Mouse (Mus musculus): ENCODE results near the gene Timm50. TPM values are rescaled to one million over a fixed set of nuclear protein-coding genes. Genes with fewer than 3 reads are reported as not detected.
A peak's percentile ranks its signal among the peaks of the same experiment; 100 is the strongest.

The Timm50 gene
- polyA plus RNA-seq, 1 experiment = 153 TPM

DNA sequence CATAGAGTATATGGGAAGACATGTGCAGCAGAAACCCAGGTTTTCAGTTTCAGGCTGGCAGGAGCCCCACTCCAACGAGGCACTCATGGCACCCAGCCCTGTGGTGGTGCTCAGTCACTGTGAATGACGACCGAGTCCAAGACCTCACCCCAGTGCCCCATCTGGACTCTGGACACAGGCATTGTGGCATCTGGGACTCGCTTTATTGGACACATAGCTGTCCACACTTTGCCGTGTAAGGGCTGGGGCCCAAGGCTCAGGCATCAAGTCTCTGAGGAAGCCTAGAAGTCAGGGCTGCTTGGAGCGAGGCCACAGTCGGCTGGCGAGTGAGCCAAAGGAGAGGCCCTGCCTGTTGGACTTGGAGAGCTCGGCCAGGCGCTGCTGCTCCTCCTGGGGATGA is 6.2 kb downstream of the Timm50 start:
- no peak for TF ChIP-seq FLI1 (IDR thresholded peaks at IDR 0.05; ENCODE audit: low read length)
- Histone ChIP-seq H3K36me3 (replicated peaks; ENCODE audit: low read length) (peaks cover 63% of the 10 kb centered on the region), H3K9me3 (no peaks in the 10 kb centered on the region), H3K4me1 (peaks cover 31% of the 10 kb centered on the region), H3K4me3 (replicated peaks) (no peak overlapping the region), H3K27me3 (replicated peaks) (peaks cover 19% of the 10 kb centered on the region)

DNA sequence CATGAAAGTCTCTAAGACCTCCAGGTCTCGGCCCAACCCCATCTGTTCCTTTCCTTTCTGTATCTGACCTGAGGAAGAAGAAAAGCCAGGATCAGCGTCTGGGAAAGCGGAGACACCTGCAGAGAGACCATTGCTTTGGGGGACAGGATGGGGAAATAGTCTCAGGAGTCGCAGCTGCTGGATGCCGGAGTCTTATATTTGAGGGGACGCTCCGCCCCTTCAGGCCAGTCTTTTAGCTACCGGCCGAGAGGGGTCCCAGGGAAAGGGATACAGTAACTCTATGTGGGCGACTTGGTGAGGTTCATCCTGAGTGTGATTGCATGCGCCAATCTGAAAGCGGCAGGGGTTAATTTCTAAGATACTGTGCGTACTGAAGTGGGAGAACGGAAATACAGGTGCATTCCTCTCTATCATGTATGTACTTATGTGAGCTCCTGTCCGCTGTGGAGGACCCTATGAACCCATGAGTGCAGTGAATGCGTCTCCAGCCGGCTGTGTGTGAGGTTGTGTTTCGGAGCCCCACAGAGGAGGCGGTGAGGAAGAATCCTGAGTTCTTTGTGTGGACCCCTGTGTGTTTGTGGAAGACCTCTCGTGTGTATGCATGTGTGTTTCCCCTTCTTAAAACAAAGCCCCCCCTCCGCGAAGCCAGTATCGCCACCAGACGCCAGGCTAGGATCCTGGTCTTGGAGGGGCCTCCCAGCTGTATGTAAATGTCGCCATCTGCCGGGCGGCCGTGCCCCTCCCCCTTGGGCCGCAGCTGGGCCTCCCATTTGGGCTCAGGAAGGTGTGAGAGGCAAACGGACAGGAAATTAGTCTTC is 10.0 kb downstream of the Timm50 start, which contains the start of gene Dll3:
Gene Dll3, minus strand, starts transcription at position 623 of the 818 bp plus-strand sequence.
- Histone ChIP-seq H3K27me3 (replicated peaks) (peaks cover 55% of the 10 kb centered on the region), H3K9me3 (no peaks in the 10 kb centered on the region), H3K36me3 (replicated peaks; ENCODE audit: low read length) (peaks cover 25% of the 10 kb centered on the region), H3K4me1 (peaks cover 29% of the 10 kb centered on the region), H3K4me3 (replicated peaks) (peak within 1 kb of the TSS; percentile 86)
- TF ChIP-seq GATA1 (IDR thresholded peaks at IDR 0.05; ENCODE audit: borderline replicate concordance, low read length) = no peak
- no peak for TF ChIP-seq FLI1 (IDR thresholded peaks at IDR 0.05; ENCODE audit: low read length)

DNA sequence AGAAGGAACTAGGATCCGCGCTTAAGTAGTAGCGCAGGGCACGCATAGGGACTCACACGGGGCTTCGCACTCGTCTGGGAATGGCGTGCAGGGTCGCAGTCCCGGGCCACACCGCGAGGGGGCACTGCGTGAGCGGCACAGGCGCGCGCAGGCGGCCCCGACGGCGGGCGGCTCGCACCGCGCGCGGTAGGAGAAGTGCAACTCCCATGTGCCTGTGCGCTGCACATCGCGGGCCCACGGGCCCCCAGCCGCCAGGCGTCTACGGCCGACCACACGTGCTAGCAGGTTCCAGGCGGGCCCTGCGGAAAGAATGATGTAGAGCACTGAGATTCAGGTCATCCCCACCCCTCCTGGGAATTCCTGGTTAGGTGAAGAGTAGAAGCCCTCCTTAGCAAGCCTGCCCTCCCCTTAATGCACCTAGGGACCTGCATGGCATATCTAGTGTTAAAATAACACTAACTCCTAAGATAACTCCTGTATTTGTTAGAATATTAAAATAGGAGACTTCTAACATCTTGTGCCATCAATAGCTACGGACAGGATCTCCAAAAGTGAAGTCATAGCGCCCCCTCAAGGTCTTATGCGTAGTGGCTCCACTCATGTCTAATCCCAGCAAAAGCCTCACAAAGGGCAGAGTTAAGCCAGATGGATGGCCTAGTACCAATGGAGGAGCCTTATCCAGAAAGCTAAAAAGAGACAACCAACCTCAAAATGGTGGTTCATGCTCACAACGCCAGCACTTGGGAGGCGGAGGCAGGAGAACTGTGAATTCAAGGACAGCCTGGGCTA is 12.8 kb downstream of the Timm50 start:
- H3K36me3 ChIP-seq (replicated peaks; ENCODE audit: low read length) = no peaks in the 10 kb centered on the region
- peaks cover 82% of the 10 kb centered on the region for H3K27me3 ChIP-seq (replicated peaks)
- TF ChIP-seq FLI1 (IDR thresholded peaks at IDR 0.05; ENCODE audit: low read length) = no peak
- no peak for TF ChIP-seq GATA1 (IDR thresholded peaks at IDR 0.05; ENCODE audit: borderline replicate concordance, low read length)
- peak overlapping the region; percentile 64 for H3K4me3 ChIP-seq (replicated peaks)
- H3K4me1 ChIP-seq = peaks cover 38% of the 10 kb centered on the region
- no peaks in the 10 kb centered on the region for H3K9me3 ChIP-seq

DNA sequence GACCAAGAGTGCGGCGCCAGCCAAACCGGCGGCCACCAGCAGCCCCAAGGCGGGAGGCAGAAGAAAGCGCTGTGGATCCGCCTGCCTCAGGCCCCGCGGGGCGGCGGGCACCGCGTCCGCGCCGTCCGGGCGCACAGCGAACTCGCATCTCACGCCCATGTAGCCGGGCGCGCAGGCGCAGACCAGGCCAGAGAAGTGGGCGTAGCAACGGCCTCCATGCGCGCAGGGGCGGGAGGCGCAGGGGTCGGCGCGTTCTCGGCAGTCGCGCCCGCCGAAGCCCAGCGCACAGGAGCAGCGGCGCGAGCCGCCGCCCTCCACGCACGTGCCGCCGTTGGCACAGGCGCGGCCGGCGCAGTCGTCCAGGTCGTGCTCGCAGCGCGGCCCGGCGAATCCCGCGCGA is 17.4 kb downstream of the Timm50 start:
- H3K4me1 ChIP-seq = peaks cover 38% of the 10 kb centered on the region
- H3K4me3 ChIP-seq (replicated peaks) = peak overlapping the region; percentile 90
- H3K27me3 ChIP-seq (replicated peaks) = peaks cover 95% of the 10 kb centered on the region
- no peaks in the 10 kb centered on the region for H3K36me3 ChIP-seq (replicated peaks; ENCODE audit: low read length)
- no peaks in the 10 kb centered on the region for H3K9me3 ChIP-seq
- TF ChIP-seq GATA1 (IDR thresholded peaks at IDR 0.05; ENCODE audit: borderline replicate concordance, low read length) (no peak), FLI1 (IDR thresholded peaks at IDR 0.05; ENCODE audit: low read length) (no peak)

DNA sequence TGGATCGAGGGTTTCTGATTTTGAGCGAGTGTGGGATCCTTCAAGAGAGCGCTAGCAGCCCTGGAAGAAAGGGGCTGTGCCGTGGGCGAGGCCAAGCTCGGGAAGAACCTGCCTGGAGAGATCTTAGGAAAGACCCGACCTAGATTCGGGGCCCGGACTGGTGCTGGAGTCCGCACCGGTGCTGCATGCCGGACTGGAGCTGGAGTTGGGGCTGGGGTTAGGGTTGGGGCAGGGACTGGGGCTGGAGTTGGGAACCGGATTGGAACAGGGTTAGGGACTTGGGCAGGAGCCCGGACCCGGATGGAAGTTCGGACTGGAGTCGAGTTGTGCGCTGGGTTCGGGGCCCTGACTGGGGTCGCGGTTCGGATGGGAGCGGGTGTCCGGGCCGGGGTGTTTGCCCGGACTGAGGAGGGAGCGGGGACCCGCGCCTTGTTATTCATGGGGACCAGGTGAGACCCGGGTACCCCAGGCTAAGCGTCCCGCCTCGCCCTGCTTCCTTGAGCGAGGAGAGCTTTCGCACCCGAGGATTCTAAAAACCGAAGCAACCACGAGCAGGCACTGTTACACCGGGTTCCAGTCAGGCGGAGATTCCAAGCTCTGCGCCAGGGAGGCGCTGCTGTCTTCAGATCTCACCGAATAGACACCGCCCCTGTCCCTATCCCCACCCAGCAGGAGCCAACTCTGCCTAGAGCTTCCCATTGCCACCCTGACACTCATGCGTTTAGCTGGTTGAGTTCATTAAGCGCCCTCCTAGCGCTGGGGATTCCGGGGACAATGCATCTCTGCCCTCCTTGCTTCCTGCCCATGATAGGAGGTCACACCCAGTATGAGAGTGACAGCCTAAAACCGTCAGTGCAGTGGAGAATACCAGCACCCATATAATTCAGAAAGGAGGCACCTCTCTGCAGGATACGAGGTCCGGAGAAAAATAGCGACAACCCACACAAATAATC is 21.0 kb downstream of the Timm50 start, which contains the start of gene Selenov:
Gene Selenov, minus strand, starts transcription at position 549 of the 953 bp plus-strand sequence.
- Histone ChIP-seq H3K27me3 (replicated peaks) (peaks cover 93% of the 10 kb centered on the region), H3K36me3 (replicated peaks; ENCODE audit: low read length) (no peaks in the 10 kb centered on the region), H3K4me1 (peaks cover 38% of the 10 kb centered on the region), H3K4me3 (replicated peaks) (peak within 1 kb of the TSS; percentile 78), H3K9me3 (peaks cover 15% of the 10 kb centered on the region)
- TF ChIP-seq GATA1 (IDR thresholded peaks at IDR 0.05; ENCODE audit: borderline replicate concordance, low read length) = no peak
- no peak for TF ChIP-seq FLI1 (IDR thresholded peaks at IDR 0.05; ENCODE audit: low read length)

DNA sequence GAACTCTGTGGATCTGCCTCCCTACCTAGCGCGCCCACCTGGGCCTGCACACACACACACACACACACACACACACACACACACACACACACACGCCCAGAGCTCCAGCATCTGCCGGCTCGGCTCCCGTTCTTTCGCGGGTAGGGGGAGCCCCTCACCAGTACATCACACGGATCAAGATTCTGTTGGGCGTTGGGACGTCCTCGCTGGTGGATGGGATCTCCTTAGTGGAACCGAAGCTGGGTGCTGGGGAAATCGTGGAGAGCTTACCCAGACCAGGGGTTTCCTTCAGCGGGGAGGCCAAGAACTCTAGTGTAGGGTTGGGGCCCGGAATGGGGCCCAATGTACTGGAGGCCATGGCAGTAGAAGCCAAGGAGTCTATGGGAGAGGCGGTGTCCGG is 21.7 kb downstream of the Timm50 start:
- peaks cover 15% of the 10 kb centered on the region for H3K9me3 ChIP-seq
- peak overlapping the region; percentile 78 for H3K4me3 ChIP-seq (replicated peaks)
- peaks cover 86% of the 10 kb centered on the region for H3K27me3 ChIP-seq (replicated peaks)
- no peak for TF ChIP-seq FLI1 (IDR thresholded peaks at IDR 0.05; ENCODE audit: low read length)
- no peak for TF ChIP-seq GATA1 (IDR thresholded peaks at IDR 0.05; ENCODE audit: borderline replicate concordance, low read length)
- H3K36me3 ChIP-seq (replicated peaks; ENCODE audit: low read length) = no peaks in the 10 kb centered on the region
- peaks cover 38% of the 10 kb centered on the region for H3K4me1 ChIP-seq

DNA sequence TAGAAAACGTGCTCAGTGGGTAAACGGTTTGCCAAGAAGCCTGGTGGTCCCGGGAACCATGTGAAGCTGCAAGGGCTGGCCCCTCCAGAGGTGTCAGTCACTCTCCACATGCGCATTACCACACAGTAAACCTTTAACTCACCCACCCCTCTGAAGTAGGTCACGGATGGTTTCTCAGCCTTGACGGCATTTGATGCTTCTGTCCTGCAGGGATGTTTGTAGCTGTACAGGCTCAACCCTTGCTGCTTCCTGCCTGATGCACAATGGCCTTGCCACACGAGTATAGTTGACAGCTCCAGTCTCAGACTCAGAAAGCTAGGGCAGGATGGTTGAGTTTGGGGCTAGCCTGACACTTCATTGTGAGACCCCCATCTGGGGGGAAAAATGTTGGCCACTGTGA is 31.2 kb downstream of the Timm50 start:
- peaks cover 3% of the 10 kb centered on the region; the same call in 1 of the 2 replicates for H3K9me3 ChIP-seq
- H3K36me3 ChIP-seq (replicated peaks; ENCODE audit: low read length) = no peaks in the 10 kb centered on the region
- H3K4me3 ChIP-seq (replicated peaks) = no peak overlapping the region
- H3K4me1 ChIP-seq = peaks cover 10% of the 10 kb centered on the region
- peaks cover 12% of the 10 kb centered on the region for H3K27me3 ChIP-seq (replicated peaks)
- no peak for TF ChIP-seq FLI1 (IDR thresholded peaks at IDR 0.05; ENCODE audit: low read length)
- no peak for TF ChIP-seq GATA1 (IDR thresholded peaks at IDR 0.05; ENCODE audit: borderline replicate concordance, low read length)

DNA sequence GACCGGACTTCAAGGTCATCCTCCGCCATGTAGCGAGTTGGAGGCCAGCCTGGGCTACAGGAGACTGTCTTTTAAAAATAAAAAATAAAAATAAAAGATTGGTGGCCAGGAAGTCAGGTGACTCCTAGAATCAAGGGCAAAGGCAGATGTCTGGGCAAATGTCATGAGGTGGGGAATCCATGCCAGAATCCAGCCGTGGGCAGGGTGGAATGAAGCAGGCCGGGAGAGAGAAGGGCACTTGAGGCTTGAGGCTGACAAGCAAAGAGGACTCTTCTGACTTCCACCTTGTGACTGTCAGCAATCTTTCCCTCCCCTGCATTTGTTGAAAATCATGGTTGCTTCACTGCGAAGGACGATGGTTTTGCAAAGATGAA is 33.6 kb downstream of the Timm50 start:
- no peak for TF ChIP-seq FLI1 (IDR thresholded peaks at IDR 0.05; ENCODE audit: low read length)
- no peak for TF ChIP-seq GATA1 (IDR thresholded peaks at IDR 0.05; ENCODE audit: borderline replicate concordance, low read length)
- Histone ChIP-seq H3K27me3 (replicated peaks) (peaks cover 7% of the 10 kb centered on the region), H3K36me3 (replicated peaks; ENCODE audit: low read length) (no peaks in the 10 kb centered on the region), H3K4me3 (replicated peaks) (peak overlapping the region; percentile 96), H3K4me1 (peaks cover 10% of the 10 kb centered on the region), H3K9me3 (no peaks in the 10 kb centered on the region)

DNA sequence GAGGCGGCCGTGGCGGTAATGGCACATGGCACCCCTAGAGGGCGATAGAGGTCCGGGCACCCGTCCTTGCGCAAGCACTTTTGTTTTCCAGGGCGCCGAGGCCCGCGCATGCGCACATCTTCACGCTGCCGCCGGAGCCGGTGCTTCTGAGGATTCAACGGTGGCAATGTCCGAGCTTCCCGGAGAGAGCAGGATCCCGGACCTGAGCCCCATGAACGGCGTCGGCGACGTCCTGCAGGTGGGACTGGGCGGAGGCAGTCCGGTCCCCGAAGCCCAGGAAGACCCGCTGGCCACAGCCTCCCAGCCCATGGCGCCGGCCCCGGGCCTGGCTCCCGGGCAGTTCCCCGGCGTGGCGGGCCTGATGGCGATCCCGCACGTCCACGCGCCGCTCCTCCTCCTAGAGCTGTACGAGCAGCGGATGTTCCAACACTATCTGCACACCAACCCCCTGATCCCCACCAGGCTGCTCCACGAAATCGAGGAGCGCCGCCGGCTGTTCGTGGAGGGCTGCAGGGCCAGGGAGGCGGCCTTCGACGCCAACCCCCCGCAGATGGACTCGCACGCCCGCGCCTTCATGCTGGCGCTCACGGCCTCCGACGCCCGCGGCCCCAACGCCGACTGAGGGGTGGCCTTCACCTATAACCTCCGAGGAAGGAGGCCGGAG is 34.1 kb downstream of the Timm50 start, which contains the start of gene Eid2b:
Gene Eid2b, plus strand, starts transcription at position 125 of the 664 bp plus-strand sequence.
- H3K4me1 ChIP-seq = peaks cover 10% of the 10 kb centered on the region
- no peak for TF ChIP-seq FLI1 (IDR thresholded peaks at IDR 0.05; ENCODE audit: low read length)
- no peaks in the 10 kb centered on the region for H3K9me3 ChIP-seq
- peaks cover 7% of the 10 kb centered on the region for H3K27me3 ChIP-seq (replicated peaks)
- H3K36me3 ChIP-seq (replicated peaks; ENCODE audit: low read length) = no peaks in the 10 kb centered on the region
- H3K4me3 ChIP-seq (replicated peaks) = peak within 1 kb of the TSS; percentile 96

Measured in megakaryocyte, embryonic 14.5 days (primary cell).